Mouse (Mus musculus) C2C12 (cell line): Measurements from ENCODE around the gene Psme2. TPM values are rescaled to one million over a fixed set of nuclear protein-coding genes. Genes with fewer than 3 reads are reported as not detected.

ENCODE experiments used
- H3K27me3 ChIP-seq: one replicate; pipeline ENCODE4 v1.6.1; 2011; ENCODE audit not compliant: control insufficient read depth, insufficient read depth, insufficient read length
- H3K36me3 ChIP-seq: one replicate; pipeline ENCODE4 v1.6.1; 2011; ENCODE audit not compliant: control insufficient read depth, insufficient read depth
- H3K4me3 ChIP-seq: one replicate; pipeline ENCODE4 v1.5.1; 2011; ENCODE audit warnings: mild to moderate bottlenecking, control low read depth; ENCODE audit not compliant: poor library complexity, insufficient read depth, severe bottlenecking
- H3K79me2 ChIP-seq: one replicate; pipeline ENCODE4 v1.6.1; 2011; ENCODE audit not compliant: control insufficient read depth, insufficient read depth
- H3K79me3 ChIP-seq: one replicate; pipeline ENCODE4 v1.6.1; 2011; ENCODE audit warnings: low read depth, control low read depth
- H3ac ChIP-seq: one replicate; pipeline ENCODE3; 2011; ENCODE audit warnings: low read depth; ENCODE audit not compliant: control insufficient read depth, insufficient read length
- CEBPB ChIP-seq: IDR thresholded peaks from one replicate; pipeline ENCODE4 v1.6.1; 2011; ENCODE audit warnings: low read depth, mild to moderate bottlenecking, control low read depth, moderate library complexity
- CTCF ChIP-seq: IDR thresholded peaks from one replicate; pipeline ENCODE4 v1.5.1; 2011; ENCODE audit not compliant: control insufficient read depth, insufficient read depth, insufficient read length
- FOSL1 ChIP-seq: IDR thresholded peaks from one replicate; pipeline ENCODE4 v1.8.0; 2011; ENCODE audit warnings: mild to moderate bottlenecking, low read length; ENCODE audit not compliant: poor library complexity, insufficient read depth, severe bottlenecking
- MAX ChIP-seq: IDR thresholded peaks from one replicate; pipeline ENCODE4 v1.6.1; 2011; ENCODE audit warnings: mild to moderate bottlenecking, control low read depth
- MYOD1 ChIP-seq: IDR thresholded peaks from one replicate; pipeline ENCODE4 v1.6.1; 2011; ENCODE audit warnings: low read depth; ENCODE audit not compliant: control insufficient read depth, insufficient read length
- MYOG ChIP-seq: IDR thresholded peaks from one replicate; pipeline ENCODE4 v1.6.1; 2011; ENCODE audit not compliant: control insufficient read depth, insufficient read length; ENCODE audit errors: extremely low read depth
- USF1 ChIP-seq: IDR thresholded peaks from one replicate; pipeline ENCODE4 v1.6.1; 2011; ENCODE audit warnings: low read depth, mild to moderate bottlenecking, control low read depth, moderate library complexity
- long read RNA-seq, 2 experiments: library from polyadenylated mRNA; unstranded; transcript quantifications; one replicate each; pipeline ENCODE4 v2.0.0; 2019 to 2020
- polyA plus RNA-seq: library from polyadenylated mRNA; unstranded; fragments of >200 nt; fragmentation: generic; extraction: Trizol; gene quantifications from one replicate; pipeline ENCODE4 v1.2.1, GENCODE M21; 2012; ENCODE audit warnings: missing spikeins

Psme2 gene
- polyA plus RNA-seq = 110 TPM
- long read RNA-seq, experiment 1, transcript Psme2-208 (11 exons, 962 nt) = major isoform, 128 of 149 reads
- long read RNA-seq, experiment 1, partial matches to known transcripts = 9 of 149 reads
- long read RNA-seq, experiment 1, other reads (novel, unspliced or antisense) = 10 of 149 reads
- long read RNA-seq, experiment 2, transcript Psme2-208 (11 exons, 962 nt) = major isoform, 12 of 12 reads
- long read RNA-seq, experiment 2, partial matches to known transcripts = 0 of 12 reads
- long read RNA-seq, experiment 2, other reads (novel, unspliced or antisense) = 0 of 12 reads

DNA sequence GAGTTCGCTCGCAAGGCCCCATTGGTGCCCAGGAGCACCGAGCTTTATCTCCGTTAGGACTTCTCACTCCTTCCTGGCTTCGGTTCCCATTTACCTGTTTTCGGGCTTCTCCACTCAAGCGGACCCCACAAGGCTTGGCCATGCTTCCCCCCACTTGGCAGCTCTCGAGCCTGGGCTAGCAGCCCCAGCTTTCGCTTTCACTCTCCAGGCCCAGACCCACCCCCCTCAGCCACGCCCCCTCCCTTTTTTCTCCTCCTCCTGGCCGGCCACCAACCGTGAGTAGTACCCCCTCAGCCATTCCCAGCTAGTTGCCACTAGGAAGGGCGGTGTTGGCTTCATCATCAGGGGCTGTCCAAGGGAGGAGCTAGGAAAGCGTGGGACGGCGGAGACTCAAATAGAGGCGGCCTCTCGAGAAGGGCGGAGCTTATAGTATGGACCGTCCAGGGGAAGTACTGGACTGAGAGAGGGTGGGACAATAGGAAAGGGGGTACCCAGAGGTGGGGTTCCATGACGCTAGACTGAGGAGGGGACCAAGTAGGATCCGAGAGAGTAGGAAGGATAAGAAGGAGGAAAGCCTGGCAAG lies at the start of gene Psme2:
Gene Psme2, minus strand, starts transcription at position 366 of the 583 bp plus-strand sequence.
- H3K36me3 ChIP-seq = peaks cover 30% of the 10 kb centered on the region
- TF ChIP-seq CEBPB = no peak
- TF ChIP-seq MAX = no peak
- TF ChIP-seq MYOG = no peak
- H3K27me3 ChIP-seq = no peaks in the 10 kb centered on the region
- H3K79me2 ChIP-seq = peaks cover 44% of the 10 kb centered on the region
- peak within 1 kb of the TSS; percentile 89 for H3K4me3 ChIP-seq
- H3ac ChIP-seq = peak within 1 kb of the TSS; percentile 92
- peaks cover 23% of the 10 kb centered on the region for H3K79me3 ChIP-seq

DNA sequence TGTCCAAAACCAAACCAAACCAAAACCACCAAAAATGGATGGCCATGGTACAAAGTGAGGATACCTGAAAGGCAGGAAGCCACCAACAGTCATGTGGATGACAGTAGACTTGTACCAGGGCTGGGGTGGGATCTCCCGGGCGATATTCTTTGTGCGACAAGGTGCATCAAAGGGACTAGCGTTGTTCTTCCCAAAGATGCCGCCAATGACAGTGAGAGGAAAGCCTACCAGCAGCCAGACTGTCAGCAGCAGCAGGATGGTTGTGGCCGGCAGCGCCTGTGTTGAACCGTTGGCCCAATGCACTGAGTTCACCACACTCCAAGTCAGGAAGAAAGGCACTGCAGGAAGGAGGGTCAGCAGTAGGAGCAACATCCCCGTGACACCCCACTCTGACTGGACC lies 46.9 kb upstream of the Psme2 start, which contains the start of gene Gm49378:
Gene Gm49378, minus strand, starts transcription at position 101 of the 400 bp plus-strand sequence.
- Histone ChIP-seq H3K27me3 (no peaks in the 10 kb centered on the region), H3K79me2 (peaks cover 59% of the 10 kb centered on the region), H3K4me3 (no peak within 1 kb of the TSS), H3K36me3 (peaks cover 74% of the 10 kb centered on the region), H3K79me3 (peaks cover 42% of the 10 kb centered on the region), H3ac (no peak within 1 kb of the TSS)
- TF ChIP-seq CTCF = no peak
- TF ChIP-seq CEBPB = no peak
- TF ChIP-seq MYOD1 = no peak
- TF ChIP-seq MYOG = no peak
- TF ChIP-seq FOSL1 = no peak
- no peak for TF ChIP-seq MAX
- TF ChIP-seq USF1 = no peak

DNA sequence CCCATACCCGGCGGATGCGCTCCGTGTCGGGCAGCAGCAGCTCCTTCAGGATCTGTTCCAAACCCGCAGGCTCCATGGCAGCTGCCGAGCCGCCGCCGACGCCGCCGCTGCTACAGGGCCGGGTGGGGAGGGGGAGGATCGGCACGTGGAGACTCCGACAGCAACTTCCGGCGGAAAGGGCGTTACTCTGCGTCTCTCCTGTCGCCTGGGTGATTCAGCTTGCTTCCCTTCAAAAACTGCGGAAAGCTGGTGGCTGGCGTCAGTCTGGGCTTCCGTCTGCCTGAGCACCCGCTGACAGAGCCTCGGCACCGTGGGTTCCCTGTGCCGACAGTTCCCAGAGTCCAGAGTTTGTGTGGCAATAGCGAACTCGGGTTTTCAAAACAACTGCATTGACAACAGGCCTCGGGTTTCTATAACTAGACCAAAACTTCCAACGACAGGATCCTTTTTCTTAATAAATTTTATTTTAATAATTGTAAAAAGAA lies 44.7 kb upstream of the Psme2 start, which contains the start of gene Ipo4:
Gene Ipo4, minus strand, starts transcription at position 435 of the 485 bp plus-strand sequence.
- no peak for TF ChIP-seq MYOD1
- no peak for TF ChIP-seq FOSL1
- TF ChIP-seq USF1 = peak; percentile 66
- peak; percentile 98 for TF ChIP-seq MAX
- H3ac ChIP-seq = peak within 1 kb of the TSS; percentile 96
- H3K79me3 ChIP-seq = peaks cover 22% of the 10 kb centered on the region
- H3K36me3 ChIP-seq = peaks cover 84% of the 10 kb centered on the region
- peaks cover 36% of the 10 kb centered on the region for H3K79me2 ChIP-seq
- peak within 1 kb of the TSS; percentile 68 for H3K4me3 ChIP-seq
- no peaks in the 10 kb centered on the region for H3K27me3 ChIP-seq

DNA sequence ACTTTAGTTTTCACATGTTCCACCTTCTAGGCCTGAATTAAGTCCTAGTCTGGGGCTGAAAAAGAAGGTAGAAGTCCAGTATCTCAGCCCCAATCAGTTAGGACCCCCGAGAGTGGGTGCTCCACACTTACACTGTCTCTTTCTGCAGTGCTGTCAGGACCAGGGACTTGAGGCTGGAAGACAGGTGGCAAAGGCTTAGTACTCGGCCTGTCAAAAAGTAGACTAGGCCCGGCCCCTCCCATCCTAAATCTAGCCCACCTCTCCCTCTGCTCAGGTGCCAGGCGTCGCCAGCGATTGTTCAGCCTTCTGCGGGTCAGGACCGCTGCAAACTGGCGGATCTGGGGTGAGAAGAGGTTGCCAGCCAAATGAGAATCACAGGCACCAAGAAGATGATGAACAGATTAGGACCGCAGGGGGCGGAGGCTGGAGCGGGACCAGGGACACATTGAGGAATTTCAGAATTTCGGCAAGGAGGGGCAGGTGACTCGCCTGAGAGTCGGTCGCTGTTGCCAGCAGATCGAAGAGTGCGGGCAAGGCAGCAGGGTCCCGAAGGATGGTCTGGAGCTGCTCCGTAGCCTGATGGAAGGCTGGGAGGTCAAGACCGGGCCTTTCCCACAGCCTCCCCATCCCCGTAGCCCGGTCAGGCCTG lies 44.1 kb upstream of the Psme2 start:
- H3K36me3 ChIP-seq = peaks cover 84% of the 10 kb centered on the region
- H3K79me3 ChIP-seq = peaks cover 17% of the 10 kb centered on the region
- peak overlapping the region; percentile 96 for H3ac ChIP-seq
- peaks cover 31% of the 10 kb centered on the region for H3K79me2 ChIP-seq
- H3K27me3 ChIP-seq = no peaks in the 10 kb centered on the region
- H3K4me3 ChIP-seq = peak overlapping the region; percentile 68
- TF ChIP-seq CTCF (no peak), FOSL1 (no peak), MAX (no peak), CEBPB (no peak), MYOG (no peak), USF1 (no peak), MYOD1 (peak; percentile 69)

DNA sequence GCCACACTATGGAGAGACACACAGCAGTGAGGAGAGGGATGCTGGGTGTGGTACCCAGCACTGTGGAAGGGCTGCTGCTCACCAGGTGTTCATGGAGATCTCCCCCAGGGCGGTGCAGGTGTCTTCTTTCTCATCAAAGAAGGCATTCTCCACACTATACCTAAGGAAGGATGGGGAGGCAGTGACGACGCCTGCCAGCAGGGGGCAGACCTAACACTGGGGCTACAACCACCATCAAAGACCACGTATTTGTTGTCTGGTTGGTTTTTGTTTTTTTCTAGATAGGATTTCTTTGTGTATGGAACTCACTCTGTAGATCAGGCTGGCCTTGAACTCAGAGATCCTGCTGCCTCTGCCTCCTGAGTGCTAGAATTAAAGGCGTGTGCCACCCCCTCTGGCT lies 38.4 kb upstream of the Psme2 start:
- Histone ChIP-seq H3ac (no peak overlapping the region), H3K27me3 (no peaks in the 10 kb centered on the region), H3K79me3 (peaks cover 8% of the 10 kb centered on the region), H3K79me2 (peaks cover 13% of the 10 kb centered on the region), H3K4me3 (no peak overlapping the region), H3K36me3 (peaks cover 92% of the 10 kb centered on the region)
- TF ChIP-seq CTCF = peak; percentile 57
- no peak for TF ChIP-seq MYOG
- TF ChIP-seq CEBPB = no peak
- TF ChIP-seq FOSL1 = no peak
- TF ChIP-seq USF1 = no peak
- TF ChIP-seq MYOD1 = no peak
- no peak for TF ChIP-seq MAX
